Comparison of ENCODE assay signal across 7 mouse cellular contexts in genomic region chr11:70669582-70670345, GRCm38 (mm10). TPM values are rescaled to one million over a fixed set of nuclear protein-coding genes. Genes with fewer than 3 reads are reported as not detected.
DNase-seq lines count a peak whose midpoint lies in the region; ATAC-seq and TF ChIP-seq lines count a peak whose summit lies in the region.

No protein-coding gene starts in this region.

- TF ChIP-seq CTCF in gastrocnemius, adult 2 months (IDR thresholded peaks at IDR 0.05): peak; percentile 73

- peak overlapping the region; percentile 75 for H3K4me3 ChIP-seq in gastrocnemius, adult 2 months
- peak overlapping the region; percentile 64 for H3K4me3 ChIP-seq in hindbrain, embryonic 16.5 days (ENCODE audit: low read length)

- no peaks in the 10 kb centered on the region for H3K27me3 ChIP-seq in hindbrain, embryonic 16.5 days (replicated peaks; ENCODE audit: control insufficient read depth, insufficient read depth, low read length)

- H3K36me3 ChIP-seq in hindbrain, embryonic 16.5 days (ENCODE audit: control insufficient read depth, insufficient read depth, low read length): peaks cover 7% of the 10 kb centered on the region; the same call in 1 of the 2 replicates

- H3K27ac ChIP-seq in gastrocnemius, adult 2 months: peak overlapping the region; percentile 99
- peak overlapping the region; percentile 97 for H3K27ac ChIP-seq in hindbrain, embryonic 16.5 days (ENCODE audit: low read depth, low read length)

- peak overlapping the region; percentile 86 for H3K4me2 ChIP-seq in hindbrain, embryonic 16.5 days (ENCODE audit: low read length)

- intact Hi-C loops in gastrocnemius, adult 2 months (cut with DNase I): loop anchor here (2.0 kb wide), 1 partner anchor 15 kb away; the partner anchor contains the start of gene Pfn1
- intact Hi-C loops in left cerebral cortex, postnatal 25 days (cut with DNase I): loop anchor here (2.0 kb wide), 2 partner anchors 15 to 17 kb away; partner anchors contain the start of gene Pfn1

- peak; percentile 38 for ATAC-seq in hindbrain, embryonic 16.5 days
- peak; percentile 52 for ATAC-seq in megakaryocyte progenitor cell, adult 5-6 weeks (replicated peaks; ENCODE audit: poor library complexity)

- WGBS in hindbrain, embryonic 16.5 days: under 1% methylated on average over 31 of the region's 31 CpGs

- no peaks in the 10 kb centered on the region for H3K9me3 ChIP-seq in hindbrain, embryonic 16.5 days (ENCODE audit: control insufficient read depth, low read length)

- peaks cover 18% of the 10 kb centered on the region for H3K4me1 ChIP-seq in hindbrain, embryonic 16.5 days (ENCODE audit: control insufficient read depth, insufficient read depth, low read depth, low read length)

- peak overlapping the region; percentile 79 for H3K9ac ChIP-seq in hindbrain, embryonic 16.5 days (ENCODE audit: low read depth, low read length)

- DNase-seq in ZHBTc4 (ENCODE audit: low read depth, low spot score): peak; percentile 87
- DNase-seq in cerebellum, postnatal 36 days: peak; percentile 68 to 75
- DNase-seq in gastrocnemius, adult 2 months: peak; percentile 77
- DNase-seq in left cerebral cortex, postnatal 25 days (ENCODE audit: low spot score in 2 of 2): peak; percentile 68 to 69
- peak; percentile 71 for DNase-seq in right cerebral cortex, postnatal 4 days

RNA-seq across cellular contexts. Expression of gene Spag7, which starts 0.5 kb away (rescaled TPM):
- 10 to 100 TPM; 86.3 to 86.4 TPM for total RNA-seq in gastrocnemius, adult 2 months (2021)
- polyA plus RNA-seq in hindbrain, embryonic 16.5 days (2015; fragmentation: Nextera tagmentation; extraction: Ambion mirVana): 151 and 161 TPM in 2 replicates
- total RNA-seq in left cerebral cortex, postnatal 25 days (2021): 10 to 100 TPM; 49.3 to 50.7 TPM
- 102 and 109 TPM in 2 replicates for total RNA-seq in megakaryocyte progenitor cell, adult 5-6 weeks (2015)
- total RNA-seq in megakaryocyte progenitor cell, adult 5-6 weeks (2017): 68.6 and 71.8 TPM in 2 replicates

RNA-seq across cellular contexts. Expression of gene Eno3, which starts 12.8 kb away (rescaled TPM):
- 1,000 to 10,000 TPM; 7,153 to 7,488 TPM for total RNA-seq in gastrocnemius, adult 2 months (2021)
- 6.0 and 16.3 TPM in 2 replicates for polyA plus RNA-seq in hindbrain, embryonic 16.5 days (2015; fragmentation: Nextera tagmentation; extraction: Ambion mirVana)
- 1 to 10 TPM; 7.0 to 9.0 TPM for total RNA-seq in left cerebral cortex, postnatal 25 days (2021)
- 4.1 and 6.2 TPM in 2 replicates for total RNA-seq in megakaryocyte progenitor cell, adult 5-6 weeks (2015)
- total RNA-seq in megakaryocyte progenitor cell, adult 5-6 weeks (2017): 7.2 and 9.5 TPM in 2 replicates

RNA-seq across cellular contexts. Expression of gene Pfn1, which starts 15.3 kb away (rescaled TPM):
- 100 to 1,000 TPM; 252 to 257 TPM for total RNA-seq in gastrocnemius, adult 2 months (2021)
- polyA plus RNA-seq in hindbrain, embryonic 16.5 days (2015; fragmentation: Nextera tagmentation; extraction: Ambion mirVana): 638 and 764 TPM in 2 replicates
- total RNA-seq in left cerebral cortex, postnatal 25 days (2021): 100 to 1,000 TPM; 221 to 239 TPM
- total RNA-seq in megakaryocyte progenitor cell, adult 5-6 weeks (2015): 1,057 and 1,218 TPM in 2 replicates
- total RNA-seq in megakaryocyte progenitor cell, adult 5-6 weeks (2017): 491 and 574 TPM in 2 replicates

RNA-seq across cellular contexts. Expression of gene Camta2, which starts 18.1 kb away (rescaled TPM):
- total RNA-seq in gastrocnemius, adult 2 months (2021): 10 to 100 TPM; 39.6 to 44.9 TPM
- polyA plus RNA-seq in hindbrain, embryonic 16.5 days (2015; fragmentation: Nextera tagmentation; extraction: Ambion mirVana): 26.3 and 31.5 TPM in 2 replicates
- total RNA-seq in left cerebral cortex, postnatal 25 days (2021): 100 to 1,000 TPM; 226 to 234 TPM
- total RNA-seq in megakaryocyte progenitor cell, adult 5-6 weeks (2015): 9.1 and 9.2 TPM in 2 replicates
- total RNA-seq in megakaryocyte progenitor cell, adult 5-6 weeks (2017): 2.0 and 5.1 TPM in 2 replicates

RNA-seq across cellular contexts. Expression of gene Slc25a11, which starts 22.5 kb away (rescaled TPM):
- total RNA-seq in gastrocnemius, adult 2 months (2021): 100 to 1,000 TPM; 264 to 408 TPM
- 185 and 191 TPM in 2 replicates for polyA plus RNA-seq in hindbrain, embryonic 16.5 days (2015; fragmentation: Nextera tagmentation; extraction: Ambion mirVana)
- 100 to 1,000 TPM; 110 to 117 TPM for total RNA-seq in left cerebral cortex, postnatal 25 days (2021)
- 59.5 and 73.9 TPM in 2 replicates for total RNA-seq in megakaryocyte progenitor cell, adult 5-6 weeks (2015)
- 46.6 and 52.7 TPM in 2 replicates for total RNA-seq in megakaryocyte progenitor cell, adult 5-6 weeks (2017)

Comparison
In these comparisons a context has a peak if more than half of its experiments do, and no peak if none do; other contexts are left out.
1. Peak in every context shown above with its lines: DNase-seq, ATAC-seq, H3K4me3 ChIP-seq and H3K27ac ChIP-seq.
2. RNA of gene Eno3, which starts 12.8 kb away (total RNA-seq): 7,153 to 7,488 TPM in gastrocnemius, adult 2 months; 7.0 to 9.0 TPM in left cerebral cortex, postnatal 25 days and 4.1 to 9.5 TPM in megakaryocyte progenitor cell, adult 5-6 weeks; every median in the first group is over 100 times any median in the second.